Mouse (Mus musculus) kidney, postnatal 0 days (tissue): ENCODE data around the gene Cnot6. TPM values are rescaled to one million over a fixed set of nuclear protein-coding genes. Genes with fewer than 3 reads are reported as not detected.
A peak's percentile ranks its signal among the peaks of the same experiment; 100 is the strongest.

ENCODE experiments used
- ATAC-seq: fragments of 200-750 bp; cut with Nextera tagmentation; replicated peaks from 2 replicates; pipeline ENCODE4 v1.8.0; 2017; ENCODE audit warnings: low read depth, moderate number of reproducible peaks, moderate TSS enrichment, moderate library complexity; ENCODE audit not compliant: low FRiP score
- DNase-seq: peaks from one replicate; pipeline ENCODE4 v3.0.0-alpha.2; 2016; ENCODE audit warnings: low spot score
- H3K27ac ChIP-seq: fragments of 300-500 bp; sonication (generic); 2 replicates; pipeline ENCODE4 v1.5.1; 2014; ENCODE audit warnings: mild to moderate bottlenecking
- H3K27me3 ChIP-seq: fragments of 300-500 bp; sonication (generic); 2 replicates; pipeline ENCODE4 v1.6.1; 2014; ENCODE audit warnings: low read length, mixed read lengths; ENCODE audit not compliant: insufficient read depth
- H3K36me3 ChIP-seq: fragments of 300-500 bp; sonication (generic); 2 replicates; pipeline ENCODE4 v1.6.1; 2014; ENCODE audit warnings: low read length, mixed read lengths; ENCODE audit not compliant: insufficient read depth
- H3K4me1 ChIP-seq: fragments of 300-500 bp; sonication (generic); replicated peaks from 2 replicates; pipeline ENCODE4 v1.6.1; 2014; ENCODE audit warnings: antibody characterized with exemption, low read length, mixed read lengths; ENCODE audit not compliant: insufficient read depth
- H3K4me2 ChIP-seq: fragments of 300-500 bp; sonication (generic); 2 replicates; pipeline ENCODE4 v1.6.1; 2014; ENCODE audit warnings: mild to moderate bottlenecking, low read length, moderate library complexity, mixed read lengths
- H3K4me3 ChIP-seq: fragments of 300-500 bp; sonication (generic); replicated peaks from 2 replicates; pipeline ENCODE4 v1.5.1; 2014; ENCODE audit warnings: low read depth, low read length
- H3K9ac ChIP-seq: fragments of 300-500 bp; sonication (generic); 2 replicates; pipeline ENCODE4 v1.6.1; 2014; ENCODE audit warnings: low read depth, low read length
- H3K9me3 ChIP-seq: fragments of 300-500 bp; sonication (generic); replicated peaks from 2 replicates; pipeline ENCODE4 v1.6.1; 2016; ENCODE audit warnings: low read length, inconsistent platforms, mixed read lengths
- CTCF ChIP-seq: IDR thresholded peaks from 2 replicates; pipeline ENCODE4 v1.5.1; 2016; ENCODE audit warnings: antibody characterized with exemption, low read depth, mild to moderate bottlenecking, moderate library complexity
- WGBS: fragments of 180-500 bp; shearing (Covaris S2); extraction: QIAGEN DNeasy Blood & Tissue Kit; methylation state at CpG from one replicate; pipeline ENCODE4 v1.1.7; 2014; 5-methylcytosine and 5-hydroxymethylcytosine counted together
- polyA plus RNA-seq: library from polyadenylated mRNA; unstranded; fragments of >200 nt; fragmentation: Nextera tagmentation; extraction: Ambion mirVana; gene quantifications from 2 replicates; pipeline ENCODE4 v1.2.1, GENCODE M21; 2015

The Cnot6 gene
- polyA plus RNA-seq, 1 experiment from 2014 or later, result 54.4 TPM

- H3K36me3 ChIP-seq, result peaks cover 39% of the 10 kb centered on the region
Observed at GRCm38 (mm10) chr11:49673433-49673832, 39.1 kb downstream of the Cnot6 start.

GRCm38 (mm10) chr11:49665462-49665861 is 47.1 kb downstream of the Cnot6 start:
- 70% methylated on average over 4 of the region's 4 CpGs for WGBS
- Histone ChIP-seq H3K9ac (no peak overlapping the region), H3K36me3 (0 out of 2 replicates have a peak, but pooled peaks cover 10% of the 10 kb centered on the region), H3K4me2 (no peak overlapping the region), H3K4me1 (no peaks in the 10 kb centered on the region), H3K27ac (no peak overlapping the region), H3K27me3 (no peaks in the 10 kb centered on the region), H3K9me3 (no peaks in the 10 kb centered on the region), H3K4me3 (no peak overlapping the region)
- ATAC-seq, result no peak
- DNase-seq, result no peak
- no peak for TF ChIP-seq CTCF

More at GRCm38 (mm10) chr11:49673433-49673832, 39.1 kb downstream of the Cnot6 start:
- Histone ChIP-seq H3K4me1 (no peaks in the 10 kb centered on the region), H3K27me3 (no peaks in the 10 kb centered on the region), H3K9me3 (no peaks in the 10 kb centered on the region), H3K27ac (no peak overlapping the region), H3K9ac (no peak overlapping the region), H3K4me3 (no peak overlapping the region), H3K4me2 (no peak overlapping the region)
- 72% methylated on average over 3 of the region's 3 CpGs for WGBS
- no peak; the same call in 1 of the 2 replicates for TF ChIP-seq CTCF
- DNase-seq (no peak), ATAC-seq (no peak)

GRCm38 (mm10) chr11:49664262-49665140 is 48.0 kb downstream of the Cnot6 start:
- no peak for DNase-seq
- H3K4me2 ChIP-seq, result no peak overlapping the region
- no peak for TF ChIP-seq CTCF
- 0 out of 2 replicates have a peak, but pooled peaks cover 10% of the 10 kb centered on the region for H3K36me3 ChIP-seq
- no peak overlapping the region for H3K4me3 ChIP-seq
- H3K27me3 ChIP-seq, result no peaks in the 10 kb centered on the region
- H3K4me1 ChIP-seq, result no peaks in the 10 kb centered on the region
- no peak for ATAC-seq
- H3K9ac ChIP-seq, result no peak overlapping the region
- no peak overlapping the region for H3K27ac ChIP-seq
- no peaks in the 10 kb centered on the region for H3K9me3 ChIP-seq
- 74% methylated on average over 12 of the region's 12 CpGs for WGBS

GRCm38 (mm10) chr11:49663310-49663709 is 49.2 kb downstream of the Cnot6 start, which contains the start of gene Scgb3a1:
Gene Scgb3a1, plus strand, starts transcription at chr11:49663610.
- Histone ChIP-seq H3K4me1 (0 out of 2 replicates have a peak, but pooled peaks cover 1% of the 10 kb centered on the region), H3K9me3 (no peaks in the 10 kb centered on the region), H3K9ac (no peak within 1 kb of the TSS), H3K4me3 (no peak within 1 kb of the TSS), H3K27me3 (no peaks in the 10 kb centered on the region), H3K36me3 (no peaks in the 10 kb centered on the region), H3K27ac (no peak within 1 kb of the TSS), H3K4me2 (no peak within 1 kb of the TSS)
- 73% methylated on average over 5 of the region's 5 CpGs for WGBS
- no peak for TF ChIP-seq CTCF
- ATAC-seq (no peak), DNase-seq (no peak)

DNA sequence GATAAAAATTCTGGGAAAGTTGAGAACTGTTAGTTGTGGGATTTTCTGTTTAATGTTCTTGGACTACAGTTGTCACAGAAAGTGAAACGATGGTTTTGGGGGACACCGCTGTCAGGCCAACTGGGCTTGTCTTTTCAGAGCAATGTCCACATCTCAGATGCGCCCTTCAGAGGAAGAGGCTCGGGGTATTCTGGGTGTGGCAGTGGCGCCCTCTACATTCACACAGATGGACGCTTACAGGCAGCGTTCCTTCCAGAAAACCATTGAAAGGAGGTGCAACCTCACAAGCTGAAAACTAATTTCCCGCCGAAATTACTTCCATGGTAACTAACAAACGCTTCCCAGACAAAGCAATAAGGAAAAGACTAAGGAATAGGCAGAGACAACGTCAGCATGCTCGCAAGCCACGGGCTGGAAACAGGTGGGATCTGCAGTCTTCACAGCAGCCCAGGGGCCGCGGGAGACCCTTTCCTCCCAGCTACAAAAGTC is 50.2 kb downstream of the Cnot6 start:
- Histone ChIP-seq H3K27ac (no peak overlapping the region), H3K4me3 (no peak overlapping the region), H3K36me3 (no peaks in the 10 kb centered on the region), H3K4me1 (0 out of 2 replicates have a peak, but pooled peaks cover 8% of the 10 kb centered on the region), H3K9ac (no peak overlapping the region), H3K27me3 (no peaks in the 10 kb centered on the region), H3K9me3 (no peaks in the 10 kb centered on the region), H3K4me2 (no peak overlapping the region)
- 62% methylated on average over 15 of the region's 15 CpGs for WGBS
- no peak for ATAC-seq
- TF ChIP-seq CTCF, result peak; percentile 13; the same call in 1 of the 2 replicates
- no peak for DNase-seq

GRCm38 (mm10) chr11:49659470-49659799 is 53.1 kb downstream of the Cnot6 start:
- Histone ChIP-seq H3K4me1 (0 out of 2 replicates have a peak, but pooled peaks cover 8% of the 10 kb centered on the region), H3K9me3 (no peaks in the 10 kb centered on the region), H3K27me3 (no peaks in the 10 kb centered on the region), H3K4me2 (no peak overlapping the region), H3K4me3 (no peak overlapping the region), H3K9ac (no peak overlapping the region), H3K36me3 (no peaks in the 10 kb centered on the region), H3K27ac (no peak overlapping the region)
- 67% methylated on average over 7 of the region's 7 CpGs for WGBS
- no peak for TF ChIP-seq CTCF
- no peak for DNase-seq
- ATAC-seq, result no peak
